In genomic region chr4:125211459-125212175, GRCm38 (mm10) we compare ENCODE assay signal across 18 mouse cellular contexts.
DNase-seq lines count a peak whose midpoint lies in the region; ATAC-seq and TF ChIP-seq lines count a peak whose summit lies in the region.
"Had no signal": no experiment of that assay in that cellular context is flagged by ENCODE, and none has a peak within 500 bp of the region (broad histone marks: within the 10 kb centered on the region; RNA-seq: fewer than 3 reads in every experiment).

No protein-coding gene starts in this region.

- peak; percentile 69; the same call in 1 of the 2 replicates for ATAC-seq in lung, embryonic 14.5 days (ENCODE audit: insufficient read depth)
- ATAC-seq in limb, embryonic 12.5 days (ENCODE audit: insufficient number of reproducible peaks, insufficient read depth, low FRiP score, low TSS enrichment, low read depth) = 0 out of 2 replicates have a peak, but pooled peaks have one; percentile 47
- ATAC-seq: midbrain, embryonic 13.5 days had no signal

- peak; percentile 14 for DNase-seq in gastrocnemius, postnatal 14 days
- no peak for DNase-seq in gastrocnemius, postnatal 10 days
- DNase-seq in lung, embryonic 14.5 days = peak; percentile 65
- DNase-seq in lung, postnatal 14 days = no peak
- DNase-seq in forelimb bud, embryonic 11.5 days (ENCODE audit: low read depth, low spot score) = peak; percentile 14
- no peak for DNase-seq in left cerebral cortex, adult 2 months (ENCODE audit: extremely low spot score in 1 of 2, low spot score in 2 of 2)
- no peak for DNase-seq in spleen, adult 18-20 months
- DNase-seq: B cell, adult 2 months; cerebellum, postnatal 14 days; layer of hippocampus, postnatal 36 days; right cerebral cortex, postnatal 4 days; thymus, postnatal 4 days had no signal

- no peak for TF ChIP-seq CTCF in lung, embryonic 14.5 days (IDR thresholded peaks at IDR 0.05; ENCODE audit: low read depth)
- no peak for TF ChIP-seq CTCF in left cerebral cortex, adult 2 months (IDR thresholded peaks at IDR 0.05)

- 20% methylated on average over 4 of the region's 4 CpGs for WGBS in lung, embryonic 14.5 days
- 22% methylated on average over 4 of the region's 4 CpGs for WGBS in limb, embryonic 12.5 days

- no peaks in the 10 kb centered on the region for H3K36me3 ChIP-seq in lung, embryonic 14.5 days (ENCODE audit: insufficient read depth)
- H3K36me3 ChIP-seq in limb, embryonic 12.5 days = no peaks in the 10 kb centered on the region
- H3K36me3 ChIP-seq: forebrain, embryonic 10.5 days; heart, embryonic 13.5 days; hindbrain, embryonic 15.5 days; limb, embryonic 15.5 days; midbrain, embryonic 13.5 days had no signal

- no peaks in the 10 kb centered on the region for H3K4me1 ChIP-seq in lung, embryonic 14.5 days (ENCODE audit: insufficient read depth)
- peaks cover 14% of the 10 kb centered on the region; the same call in 1 of the 2 replicates for H3K4me1 ChIP-seq in limb, embryonic 12.5 days (replicated peaks)
- H3K4me1 ChIP-seq: heart, embryonic 13.5 days; hindbrain, embryonic 15.5 days had no signal

- no peaks in the 10 kb centered on the region for H3K27me3 ChIP-seq in lung, embryonic 14.5 days (ENCODE audit: insufficient read depth, low read length)
- peaks cover 10% of the 10 kb centered on the region for H3K27me3 ChIP-seq in limb, embryonic 12.5 days
- H3K27me3 ChIP-seq: hindbrain, embryonic 15.5 days had no signal

- H3K4me2 ChIP-seq in lung, embryonic 14.5 days = no peak overlapping the region
- no peak overlapping the region for H3K4me2 ChIP-seq in limb, embryonic 12.5 days
- H3K4me2 ChIP-seq: heart, embryonic 13.5 days; hindbrain, embryonic 15.5 days; limb, embryonic 15.5 days; midbrain, embryonic 13.5 days had no signal

- 0 out of 2 replicates have a peak, but pooled peaks cover 3% of the 10 kb centered on the region for H3K9me3 ChIP-seq in lung, embryonic 14.5 days (ENCODE audit: low read depth, low read length)
- H3K9me3 ChIP-seq in limb, embryonic 12.5 days = peaks cover 12% of the 10 kb centered on the region; the same call in 1 of the 2 replicates
- H3K9me3 ChIP-seq: hindbrain, embryonic 15.5 days had no signal

- no peak overlapping the region for H3K4me3 ChIP-seq in lung, embryonic 14.5 days (ENCODE audit: low read depth, low read length)
- H3K4me3 ChIP-seq in limb, embryonic 12.5 days (replicated peaks) = no peak overlapping the region
- H3K4me3 ChIP-seq in left cerebral cortex, adult 2 months = no peak overlapping the region
- H3K4me3 ChIP-seq: forebrain, embryonic 10.5 days; heart, embryonic 13.5 days; hindbrain, embryonic 15.5 days; limb, embryonic 15.5 days; midbrain, embryonic 13.5 days had no signal

- no peak overlapping the region for H3K9ac ChIP-seq in lung, embryonic 14.5 days
- no peak overlapping the region for H3K9ac ChIP-seq in limb, embryonic 12.5 days (replicated peaks)
- H3K9ac ChIP-seq: heart, embryonic 13.5 days; hindbrain, embryonic 15.5 days; limb, embryonic 15.5 days; midbrain, embryonic 13.5 days had no signal

- H3K27ac ChIP-seq in lung, embryonic 14.5 days (ENCODE audit: low read depth) = no peak overlapping the region
- no peak overlapping the region for H3K27ac ChIP-seq in limb, embryonic 12.5 days
- no peak overlapping the region for H3K27ac ChIP-seq in left cerebral cortex, adult 2 months
- H3K27ac ChIP-seq: forebrain, embryonic 10.5 days; heart, embryonic 13.5 days; hindbrain, embryonic 15.5 days; limb, embryonic 15.5 days; midbrain, embryonic 13.5 days had no signal

- intact Hi-C loops in gastrocnemius, postnatal 14 days (cut with DNase I; ENCODE audit: low total_unique reads) = no loop called here
- intact Hi-C loops in left cerebral cortex, adult 2 months (cut with DNase I) = no loop called here

Comparison
In these comparisons a context has a peak if more than half of its experiments do, and no peak if none do; other contexts are left out.
1. DNase-seq: peak in gastrocnemius, postnatal 14 days (single experiment), lung, embryonic 14.5 days (single experiment) and forelimb bud, embryonic 11.5 days (single experiment); none in gastrocnemius, postnatal 10 days (single experiment), lung, postnatal 14 days (single experiment), left cerebral cortex, adult 2 months (0 of 2) and spleen, adult 18-20 months (0 of 2).